Mouse (Mus musculus): Measurements from ENCODE around the gene Gm28042. TPM values are rescaled to one million over a fixed set of nuclear protein-coding genes. Genes with fewer than 3 reads are reported as not detected.

Gene Gm28042
- polyA plus RNA-seq, 1 experiment, result 2.8 TPM

DNA sequence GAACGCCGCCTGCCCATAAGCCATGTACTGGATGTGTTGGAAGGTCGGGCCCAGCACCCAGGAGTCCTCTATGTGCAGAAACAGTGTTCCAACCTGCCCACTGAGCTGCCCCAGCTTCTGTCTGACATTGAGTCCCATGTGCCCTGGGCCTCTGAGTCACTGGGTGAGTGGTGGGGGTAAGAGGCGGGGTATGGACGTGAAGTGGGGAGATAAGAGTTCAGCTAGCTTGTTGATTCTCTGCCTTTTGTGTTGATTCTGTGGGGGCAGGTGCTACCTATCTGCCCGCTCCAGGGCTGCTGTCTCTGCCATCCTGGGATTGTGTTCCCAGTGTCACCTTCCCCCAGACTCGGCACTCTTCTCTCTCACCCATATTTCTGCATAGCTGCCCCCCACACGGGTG is 3.1 kb downstream of the Gm28042 start:
- H3K27ac ChIP-seq (ENCODE audit: insufficient read depth, low read depth, low read length), result no peak overlapping the region
- H3K4me1 ChIP-seq (ENCODE audit: control insufficient read depth, insufficient read depth, insufficient read length, low read length), result peaks cover 9% of the 10 kb centered on the region; the same call in 1 of the 2 replicates
- no peak overlapping the region for H3K4me3 ChIP-seq (ENCODE audit: low read depth, low read length)
- H3K36me3 ChIP-seq (ENCODE audit: control insufficient read depth, insufficient read depth, low read length), result peaks cover 6% of the 10 kb centered on the region
- no peak for TF ChIP-seq CTCF (IDR thresholded peaks at IDR 0.05; ENCODE audit: extremely low read depth, insufficient read length, insufficient replicate concordance, low read depth, low read length)
- TF ChIP-seq POLR2A (IDR thresholded peaks at IDR 0.05; ENCODE audit: low read depth, low read length), result no peak
- no peaks in the 10 kb centered on the region for H3K27me3 ChIP-seq (ENCODE audit: control insufficient read depth, insufficient read depth, low read length)
- WGBS, result 79% methylated on average over 8 of the region's 8 CpGs

DNA sequence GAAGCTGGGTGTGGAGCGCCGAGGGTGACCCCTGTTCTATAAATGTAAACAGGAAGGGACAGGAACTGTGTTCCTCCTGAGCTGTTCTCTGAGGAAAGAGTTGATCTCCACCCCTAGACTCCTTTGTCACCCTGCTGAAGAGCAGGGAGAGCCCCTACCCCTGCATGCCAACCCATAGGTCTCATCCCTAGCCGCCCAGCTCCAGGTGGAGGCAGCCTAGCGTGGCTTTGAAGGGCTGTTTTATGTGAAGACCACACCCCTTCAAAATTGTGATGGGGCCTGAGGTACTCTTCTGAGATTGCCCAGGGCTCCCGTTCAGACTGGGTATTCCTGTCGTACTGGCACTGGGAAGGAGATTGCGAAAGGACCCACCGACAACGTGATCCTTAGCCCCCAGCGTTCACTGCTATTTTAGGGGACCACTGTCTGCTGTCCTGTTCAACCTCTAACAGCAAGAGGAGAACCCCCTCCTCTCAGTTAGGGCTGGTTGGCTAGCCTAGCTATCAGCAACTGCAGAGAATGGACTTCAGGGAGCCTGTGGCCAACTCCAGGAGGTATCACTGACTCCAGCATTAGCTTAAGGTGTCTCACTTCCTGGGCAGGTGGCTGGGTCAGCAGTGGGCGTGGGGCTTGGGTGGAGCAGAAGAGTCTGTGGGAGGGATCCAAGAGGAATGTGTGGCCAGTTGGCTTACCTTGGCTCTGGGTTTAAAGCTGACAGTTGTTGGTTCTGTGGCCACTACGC is 5.6 kb downstream of the Gm28042 start, which contains the start of gene Pla2g4b:
Gene Pla2g4b (plus strand): TSS at position 692 of the 742 bp plus-strand sequence.
- no peak within 1 kb of the TSS for H3K27ac ChIP-seq (ENCODE audit: insufficient read depth, low read depth, low read length)
- WGBS, result 88% methylated on average over 12 of the region's 12 CpGs
- no peak for TF ChIP-seq CTCF (IDR thresholded peaks at IDR 0.05; ENCODE audit: extremely low read depth, insufficient read length, insufficient replicate concordance, low read depth, low read length)
- no peak for TF ChIP-seq POLR2A (IDR thresholded peaks at IDR 0.05; ENCODE audit: low read depth, low read length)

DNA sequence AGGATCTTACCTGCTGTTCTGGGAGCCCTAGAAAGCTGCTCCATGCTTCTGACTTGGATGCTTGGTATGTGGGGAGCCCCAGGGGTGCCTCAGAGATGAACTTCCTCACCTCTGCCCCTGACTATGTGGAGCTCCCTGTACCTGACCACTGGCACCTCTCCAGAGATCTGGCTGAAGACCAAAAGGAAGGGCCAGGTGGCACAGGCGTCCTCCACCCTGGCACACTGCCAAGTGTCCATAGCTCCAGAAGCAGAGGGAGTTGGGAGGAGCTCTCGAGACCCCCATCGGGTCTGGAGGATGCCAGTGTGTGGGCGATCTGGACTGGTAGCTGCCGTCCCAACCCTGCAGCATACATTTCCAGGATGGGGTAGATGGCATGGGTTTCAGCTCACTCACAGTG is 6.4 kb downstream of the Gm28042 start:
- Histone ChIP-seq H3K36me3 (ENCODE audit: control insufficient read depth, insufficient read depth, low read length) (peaks cover 10% of the 10 kb centered on the region), H3K4me3 (ENCODE audit: low read depth, low read length) (no peak overlapping the region), H3K27ac (ENCODE audit: insufficient read depth, low read depth, low read length) (no peak overlapping the region), H3K27me3 (ENCODE audit: control insufficient read depth, insufficient read depth, low read length) (no peaks in the 10 kb centered on the region), H3K4me1 (ENCODE audit: control insufficient read depth, insufficient read depth, insufficient read length, low read length) (no peaks in the 10 kb centered on the region)
- 61% methylated on average over 5 of the region's 5 CpGs for WGBS
- TF ChIP-seq POLR2A (IDR thresholded peaks at IDR 0.05; ENCODE audit: low read depth, low read length) (no peak), CTCF (IDR thresholded peaks at IDR 0.05; ENCODE audit: extremely low read depth, insufficient read length, insufficient replicate concordance, low read depth, low read length) (no peak)

More for the DNA sequence above, 5.6 kb downstream of the Gm28042 start, which contains the start of gene Pla2g4b:
- peaks cover 3% of the 10 kb centered on the region; the same call in 1 of the 2 replicates for H3K4me1 ChIP-seq (ENCODE audit: control insufficient read depth, insufficient read depth, insufficient read length, low read length)
- H3K27me3 ChIP-seq (ENCODE audit: control insufficient read depth, insufficient read depth, low read length), result no peaks in the 10 kb centered on the region
- peaks cover 9% of the 10 kb centered on the region for H3K36me3 ChIP-seq (ENCODE audit: control insufficient read depth, insufficient read depth, low read length)
- H3K4me3 ChIP-seq (ENCODE audit: low read depth, low read length), result no peak within 1 kb of the TSS

DNA sequence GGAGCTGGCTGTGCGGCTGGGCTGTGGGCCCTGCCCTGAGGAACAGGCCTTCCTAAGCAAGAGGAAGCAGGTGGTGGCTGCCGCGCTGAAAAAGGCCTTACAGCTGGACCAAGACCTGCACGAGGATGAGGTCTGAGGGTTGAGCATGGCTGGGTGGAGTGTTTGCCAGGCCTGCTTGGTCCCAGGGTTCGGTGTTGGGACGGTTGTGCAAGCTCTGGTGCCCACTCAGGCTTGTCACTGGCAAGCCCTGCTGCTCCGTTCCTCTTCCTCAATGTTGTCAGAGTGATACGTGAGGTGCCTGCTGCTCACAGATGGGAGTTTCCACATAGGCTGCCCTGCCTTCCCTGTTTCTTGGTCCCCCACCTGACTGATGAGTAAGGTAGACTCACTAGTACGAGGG is 10.5 kb downstream of the Gm28042 start:
- H3K36me3 ChIP-seq (ENCODE audit: control insufficient read depth, insufficient read depth, low read length), result peaks cover 8% of the 10 kb centered on the region
- no peaks in the 10 kb centered on the region for H3K27me3 ChIP-seq (ENCODE audit: control insufficient read depth, insufficient read depth, low read length)
- H3K4me3 ChIP-seq (ENCODE audit: low read depth, low read length), result no peak overlapping the region
- no peak overlapping the region for H3K27ac ChIP-seq (ENCODE audit: insufficient read depth, low read depth, low read length)
- H3K4me1 ChIP-seq (ENCODE audit: control insufficient read depth, insufficient read depth, insufficient read length, low read length), result no peaks in the 10 kb centered on the region
- TF ChIP-seq POLR2A (IDR thresholded peaks at IDR 0.05; ENCODE audit: low read depth, low read length), result no peak
- TF ChIP-seq CTCF (IDR thresholded peaks at IDR 0.05; ENCODE audit: extremely low read depth, insufficient read length, insufficient replicate concordance, low read depth, low read length), result no peak
- WGBS, result 85% methylated on average over 9 of the region's 9 CpGs

DNA sequence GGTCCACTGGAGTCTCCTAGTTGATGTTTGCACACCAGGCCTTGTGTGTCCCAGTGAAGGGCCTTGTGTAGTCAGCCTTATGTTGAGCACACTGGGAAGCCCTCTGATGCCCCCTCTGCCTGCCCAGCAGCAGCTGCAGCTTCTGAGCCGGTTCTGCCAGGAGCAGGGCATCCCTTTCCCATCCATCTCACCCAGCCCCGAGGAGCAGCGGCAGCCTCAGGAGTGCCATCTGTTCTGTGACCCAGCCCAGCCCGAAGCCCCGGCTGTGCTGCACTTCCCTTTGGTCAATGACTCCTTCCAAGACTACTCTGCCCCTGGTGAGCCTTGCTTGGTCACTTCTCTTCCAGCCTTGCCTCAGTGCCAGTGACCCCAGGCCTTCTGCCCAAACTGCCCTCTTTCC is 13.7 kb downstream of the Gm28042 start:
- no peak overlapping the region for H3K4me3 ChIP-seq (ENCODE audit: low read depth, low read length)
- TF ChIP-seq POLR2A (IDR thresholded peaks at IDR 0.05; ENCODE audit: low read depth, low read length), result no peak
- no peak for TF ChIP-seq CTCF (IDR thresholded peaks at IDR 0.05; ENCODE audit: extremely low read depth, insufficient read length, insufficient replicate concordance, low read depth, low read length)
- H3K27ac ChIP-seq (ENCODE audit: insufficient read depth, low read depth, low read length), result no peak overlapping the region
- H3K4me1 ChIP-seq (ENCODE audit: control insufficient read depth, insufficient read depth, insufficient read length, low read length), result no peaks in the 10 kb centered on the region
- no peaks in the 10 kb centered on the region for H3K27me3 ChIP-seq (ENCODE audit: control insufficient read depth, insufficient read depth, low read length)
- 79% methylated on average over 5 of the region's 5 CpGs for WGBS
- peaks cover 8% of the 10 kb centered on the region for H3K36me3 ChIP-seq (ENCODE audit: control insufficient read depth, insufficient read depth, low read length)

DNA sequence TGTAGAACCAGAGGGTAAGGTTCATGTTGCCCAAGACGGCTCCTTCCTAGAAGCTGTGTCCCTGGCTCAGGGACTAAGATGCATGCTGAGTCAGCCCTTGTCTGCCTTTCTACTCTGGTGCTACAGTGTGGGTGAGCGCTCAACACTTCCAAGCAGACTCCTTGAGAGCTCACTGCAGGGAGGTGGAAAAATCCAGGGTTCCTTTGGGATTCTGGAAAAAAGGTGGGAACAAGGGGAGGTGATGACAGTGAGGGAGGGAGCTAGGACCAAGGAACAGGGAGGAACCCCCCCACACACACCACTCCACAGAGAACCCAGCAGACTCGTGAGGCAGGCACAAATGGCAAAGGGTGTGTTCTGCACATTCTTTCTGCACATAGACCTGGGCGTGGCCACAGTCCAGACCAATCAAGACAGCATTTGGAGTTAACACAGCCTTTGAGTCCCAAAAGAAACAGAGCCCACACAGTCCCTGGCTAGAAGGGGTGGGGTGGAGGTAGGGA is 16.9 kb downstream of the Gm28042 start:
- H3K4me1 ChIP-seq (ENCODE audit: control insufficient read depth, insufficient read depth, insufficient read length, low read length), result peaks cover 9% of the 10 kb centered on the region
- WGBS, result 42% methylated on average over 4 of the region's 4 CpGs
- H3K36me3 ChIP-seq (ENCODE audit: control insufficient read depth, insufficient read depth, low read length), result peaks cover 3% of the 10 kb centered on the region; the same call in 1 of the 2 replicates
- no peak overlapping the region for H3K27ac ChIP-seq (ENCODE audit: insufficient read depth, low read depth, low read length)
- no peak overlapping the region for H3K4me3 ChIP-seq (ENCODE audit: low read depth, low read length)
- TF ChIP-seq POLR2A (IDR thresholded peaks at IDR 0.05; ENCODE audit: low read depth, low read length) (no peak), CTCF (IDR thresholded peaks at IDR 0.05; ENCODE audit: extremely low read depth, insufficient read length, insufficient replicate concordance, low read depth, low read length) (no peak)
- no peaks in the 10 kb centered on the region for H3K27me3 ChIP-seq (ENCODE audit: control insufficient read depth, insufficient read depth, low read length)

DNA sequence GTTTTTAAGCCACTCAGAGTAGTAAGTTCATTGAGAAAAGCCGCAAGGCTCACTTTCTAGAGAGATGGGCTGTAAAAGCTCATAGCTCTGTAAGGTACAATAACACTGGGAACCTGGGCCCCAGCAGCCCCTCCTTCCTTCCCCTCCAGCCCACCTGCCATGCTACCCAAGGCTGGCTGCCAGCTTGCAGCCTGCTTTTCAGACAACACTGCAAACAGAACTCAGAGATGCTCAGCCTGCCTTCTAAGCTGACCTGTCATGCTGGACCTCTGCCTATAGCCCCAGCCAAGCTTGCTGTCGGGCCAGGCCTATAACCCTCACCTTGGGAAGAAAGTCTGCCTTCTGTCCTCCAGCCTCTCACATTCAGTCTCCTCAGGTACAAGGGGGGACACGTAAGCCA is 17.4 kb downstream of the Gm28042 start:
- no peaks in the 10 kb centered on the region for H3K27me3 ChIP-seq (ENCODE audit: control insufficient read depth, insufficient read depth, low read length)
- H3K4me1 ChIP-seq (ENCODE audit: control insufficient read depth, insufficient read depth, insufficient read length, low read length), result peaks cover 9% of the 10 kb centered on the region
- WGBS, result 74% methylated on average over 3 of the region's 3 CpGs
- H3K27ac ChIP-seq (ENCODE audit: insufficient read depth, low read depth, low read length), result no peak overlapping the region
- peaks cover 3% of the 10 kb centered on the region; the same call in 1 of the 2 replicates for H3K36me3 ChIP-seq (ENCODE audit: control insufficient read depth, insufficient read depth, low read length)
- no peak overlapping the region for H3K4me3 ChIP-seq (ENCODE audit: low read depth, low read length)
- no peak for TF ChIP-seq CTCF (IDR thresholded peaks at IDR 0.05; ENCODE audit: extremely low read depth, insufficient read length, insufficient replicate concordance, low read depth, low read length)
- TF ChIP-seq POLR2A (IDR thresholded peaks at IDR 0.05; ENCODE audit: low read depth, low read length), result no peak

Measured in small intestine, adult 2 months (tissue).